Mouse (Mus musculus) E14TG2a.4 (cell line): ENCODE measurements at regions not wholly inside any gene's neighbourhood (a gene's known extent, or its start where the extent isn't known, plus 50 kb on each side); places are given as distances from the start of the nearest gene placed in this dataset.

Source experiments
- CTCF ChIP-seq: conservative IDR thresholded peaks from 2 replicates; pipeline ENCODE4 v1.5.1; 2014; ENCODE audit warnings: low read length
- POU5F1 ChIP-seq: IDR thresholded peaks from 2 replicates; pipeline ENCODE4 v1.6.1; 2014; ENCODE audit warnings: low read length, borderline replicate concordance

DNA sequence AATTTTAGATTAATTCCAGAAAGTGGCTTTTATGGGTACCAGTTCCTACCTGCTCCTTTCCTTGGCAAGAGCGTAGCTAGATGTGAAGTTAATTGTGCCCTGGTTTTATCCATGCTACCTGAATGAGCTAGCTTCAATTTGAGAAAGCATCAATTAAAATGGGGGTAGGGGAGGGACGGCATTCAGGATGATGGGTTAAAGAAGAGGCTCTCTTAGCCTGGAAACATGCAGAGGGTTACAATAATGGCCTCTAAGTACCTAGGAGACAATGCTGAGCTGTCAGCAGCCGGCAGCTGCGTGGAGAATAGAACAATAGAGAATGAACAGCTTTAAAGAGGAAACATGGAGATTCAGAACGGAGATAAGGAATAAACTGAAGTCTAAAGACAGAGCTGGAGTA is 375.0 kb downstream of the Atp23 start:
- TF ChIP-seq CTCF (no peak), POU5F1 (no peak)
